Mouse (Mus musculus) NIH3T3 (cell line): ENCODE results near the gene Slc4a2.
A peak's percentile ranks its signal among the peaks of the same experiment; 100 is the strongest.

Source experiments
- DNase-seq: peaks from one replicate; pipeline ENCODE4 v3.0.0-alpha.2; 2012; ENCODE audit warnings: low read depth

Slc4a2 gene

GRCm38 (mm10) chr5:24466762-24467161 lies 43.1 kb downstream of the Slc4a2 start:
- DNase-seq: no peak

GRCm38 (mm10) chr5:24470600-24470999 lies 47.0 kb downstream of the Slc4a2 start:
- peak; percentile 91 for DNase-seq

- DNase-seq: no peak
Observed at GRCm38 (mm10) chr5:24472884-24473619, 49.4 kb downstream of the Slc4a2 start.

GRCm38 (mm10) chr5:24474025-24474722 lies 50.5 kb downstream of the Slc4a2 start:
- no peak for DNase-seq

- no peak for DNase-seq
Observed at GRCm38 (mm10) chr5:24474723-24475261, 51.2 kb downstream of the Slc4a2 start.

GRCm38 (mm10) chr5:24475476-24476241 lies 52.0 kb downstream of the Slc4a2 start:
- DNase-seq: no peak

GRCm38 (mm10) chr5:24477909-24478308 lies 54.3 kb downstream of the Slc4a2 start:
- no peak for DNase-seq

- peak; percentile 82 for DNase-seq
Observed at GRCm38 (mm10) chr5:24481647-24482046, 58.0 kb downstream of the Slc4a2 start.

- no peak for DNase-seq
Observed at GRCm38 (mm10) chr5:24482247-24483079, 58.8 kb downstream of the Slc4a2 start.

GRCm38 (mm10) chr5:24483326-24483725 lies 59.7 kb downstream of the Slc4a2 start:
- DNase-seq: peak; percentile 76

- no peak for DNase-seq
Observed at GRCm38 (mm10) chr5:24484963-24485362, 61.3 kb downstream of the Slc4a2 start.

- peak; percentile 92 for DNase-seq
Observed at GRCm38 (mm10) chr5:24486097-24486496, 62.5 kb downstream of the Slc4a2 start.

GRCm38 (mm10) chr5:24486738-24487137 lies 63.1 kb downstream of the Slc4a2 start:
- no peak for DNase-seq

GRCm38 (mm10) chr5:24490413-24490920 lies 66.8 kb downstream of the Slc4a2 start:
- DNase-seq: no peak
